Mouse (Mus musculus): Measurements from ENCODE around the gene Vdac1.

- TF ChIP-seq CTCF (IDR thresholded peaks at IDR 0.05; ENCODE audit: control insufficient read depth, insufficient read depth, insufficient read length): no peak
- TF ChIP-seq USF1 (IDR thresholded peaks at IDR 0.05; ENCODE audit: low read depth): no peak
- no peak for TF ChIP-seq MAX (IDR thresholded peaks at IDR 0.05)
- TF ChIP-seq MYOD1 (IDR thresholded peaks at IDR 0.05; ENCODE audit: control insufficient read depth, insufficient read length, low read depth): no peak
- TF ChIP-seq MYOG (IDR thresholded peaks at IDR 0.05; ENCODE audit: control insufficient read depth, extremely low read depth, insufficient read length): no peak
Observed at GRCm38 (mm10) chr11:52348724-52349123, 11.9 kb upstream of the Vdac1 start.
